Mouse (Mus musculus): ENCODE measurements around the gene Gtf2ird1. TPM values are rescaled to one million over a fixed set of nuclear protein-coding genes. Genes with fewer than 3 reads are reported as not detected.

Gene Gtf2ird1
- polyA plus RNA-seq, 1 experiment, result 22.4 TPM

- Histone ChIP-seq H3K36me3 (ENCODE audit: control insufficient read depth, insufficient read depth, low read length) (no peaks in the 10 kb centered on the region), H3K4me3 (ENCODE audit: insufficient read depth, low read depth, low read length) (no peak overlapping the region), H3K27me3 (replicated peaks; ENCODE audit: control insufficient read depth, insufficient read depth, low read length) (no peaks in the 10 kb centered on the region), H3K27ac (ENCODE audit: insufficient read depth, low read depth, low read length) (no peak overlapping the region), H3K4me1 (ENCODE audit: control insufficient read depth, insufficient read depth, low read length) (no peaks in the 10 kb centered on the region)
- DNase-seq, result peak; percentile 14
- no peak for TF ChIP-seq POLR2A (IDR thresholded peaks at IDR 0.05; ENCODE audit: low read depth, low read length)
- TF ChIP-seq CTCF (conservative IDR thresholded peaks at IDR 0.05; ENCODE audit: insufficient read depth, insufficient read length, low read depth, low read length), result peak; percentile 43
- WGBS, result 97% methylated on average over 6 of the region's 6 CpGs
These were observed 18.6 kb upstream of the Gtf2ird1 start for GRCm38 (mm10) chr5:134475006-134475605.

GRCm38 (mm10) chr5:134473902-134474301, 17.4 kb upstream of the Gtf2ird1 start:
- H3K36me3 ChIP-seq (ENCODE audit: control insufficient read depth, insufficient read depth, low read length), result no peaks in the 10 kb centered on the region
- TF ChIP-seq POLR2A (IDR thresholded peaks at IDR 0.05; ENCODE audit: low read depth, low read length) (no peak), CTCF (conservative IDR thresholded peaks at IDR 0.05; ENCODE audit: insufficient read depth, insufficient read length, low read depth, low read length) (peak; percentile 77)
- no peaks in the 10 kb centered on the region for H3K4me1 ChIP-seq (ENCODE audit: control insufficient read depth, insufficient read depth, low read length)
- H3K27ac ChIP-seq (ENCODE audit: insufficient read depth, low read depth, low read length), result no peak overlapping the region
- peak; percentile 20 for DNase-seq
- 93% methylated on average over 2 of the region's 2 CpGs for WGBS
- H3K27me3 ChIP-seq (replicated peaks; ENCODE audit: control insufficient read depth, insufficient read depth, low read length), result no peaks in the 10 kb centered on the region
- no peak overlapping the region for H3K4me3 ChIP-seq (ENCODE audit: insufficient read depth, low read depth, low read length)

DNA sequence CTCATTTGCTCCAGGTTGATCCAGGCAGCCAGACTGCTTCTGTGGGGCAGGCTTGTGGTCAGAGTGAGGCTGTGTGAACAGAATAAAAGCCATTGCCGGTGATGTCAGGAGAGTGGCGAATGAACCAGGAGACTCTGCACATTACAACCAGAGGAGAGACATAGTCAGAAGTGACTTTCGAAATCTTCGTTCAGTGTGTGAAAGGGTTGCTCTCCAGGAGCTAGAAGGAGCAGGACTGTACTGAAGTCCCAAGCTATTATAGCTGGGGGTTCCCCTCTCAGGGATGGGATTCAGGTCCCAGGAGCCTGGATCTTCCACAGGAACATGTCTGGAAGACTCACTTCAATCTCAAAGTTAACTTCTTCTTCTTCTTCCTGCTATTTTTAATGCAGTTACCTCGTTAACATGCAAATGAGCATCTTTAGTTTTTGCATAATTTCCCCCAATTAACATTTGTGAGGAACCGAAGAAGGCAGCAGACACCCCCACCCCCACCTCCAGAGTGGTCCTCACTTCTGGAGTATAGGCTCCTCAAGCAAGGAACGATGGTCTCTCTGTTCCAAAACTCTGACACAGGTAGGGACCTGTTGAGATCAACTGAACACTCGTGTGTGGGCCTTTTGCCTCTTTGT, 14.1 kb upstream of the Gtf2ird1 start:
- no peaks in the 10 kb centered on the region for H3K36me3 ChIP-seq (ENCODE audit: control insufficient read depth, insufficient read depth, low read length)
- no peaks in the 10 kb centered on the region for H3K27me3 ChIP-seq (replicated peaks; ENCODE audit: control insufficient read depth, insufficient read depth, low read length)
- no peak overlapping the region for H3K27ac ChIP-seq (ENCODE audit: insufficient read depth, low read depth, low read length)
- H3K4me3 ChIP-seq (ENCODE audit: insufficient read depth, low read depth, low read length), result no peak overlapping the region
- TF ChIP-seq CTCF (conservative IDR thresholded peaks at IDR 0.05; ENCODE audit: insufficient read depth, insufficient read length, low read depth, low read length) (no peak), POLR2A (IDR thresholded peaks at IDR 0.05; ENCODE audit: low read depth, low read length) (no peak)
- WGBS, result 85% methylated on average over 8 of the region's 8 CpGs
- no peak for DNase-seq
- H3K4me1 ChIP-seq (ENCODE audit: control insufficient read depth, insufficient read depth, low read length), result no peaks in the 10 kb centered on the region

DNA sequence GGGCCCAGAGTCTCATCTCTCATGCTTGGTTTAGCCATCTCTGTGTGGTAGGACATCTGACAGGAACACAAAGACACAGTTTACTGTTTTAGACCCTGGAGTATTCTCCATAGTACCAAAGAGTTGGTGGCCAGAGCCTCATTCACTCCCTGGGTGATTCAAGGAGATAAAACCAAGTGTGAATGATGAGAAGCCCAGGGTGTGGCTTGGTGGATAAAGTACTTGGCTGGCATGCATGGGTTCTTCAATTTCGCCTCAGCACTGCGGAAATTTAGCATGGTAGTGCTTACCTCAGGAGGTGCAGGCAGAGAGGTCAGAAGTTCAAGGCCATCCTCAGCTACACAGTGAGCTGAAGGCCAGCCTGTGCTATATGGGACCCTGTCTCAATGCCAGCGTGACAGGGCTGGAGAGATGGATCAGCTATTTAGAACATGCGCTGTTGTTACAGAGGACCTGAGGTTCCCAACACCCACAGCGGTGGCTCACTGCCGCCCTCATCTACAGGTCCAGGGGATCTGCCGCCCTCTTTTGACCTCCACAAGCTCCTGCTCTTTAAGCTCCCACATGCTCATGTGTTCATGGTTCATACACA, 13.1 kb upstream of the Gtf2ird1 start:
- DNase-seq, result no peak
- 96% methylated on average over 7 of the region's 7 CpGs for WGBS
- no peaks in the 10 kb centered on the region for H3K27me3 ChIP-seq (replicated peaks; ENCODE audit: control insufficient read depth, insufficient read depth, low read length)

DNA sequence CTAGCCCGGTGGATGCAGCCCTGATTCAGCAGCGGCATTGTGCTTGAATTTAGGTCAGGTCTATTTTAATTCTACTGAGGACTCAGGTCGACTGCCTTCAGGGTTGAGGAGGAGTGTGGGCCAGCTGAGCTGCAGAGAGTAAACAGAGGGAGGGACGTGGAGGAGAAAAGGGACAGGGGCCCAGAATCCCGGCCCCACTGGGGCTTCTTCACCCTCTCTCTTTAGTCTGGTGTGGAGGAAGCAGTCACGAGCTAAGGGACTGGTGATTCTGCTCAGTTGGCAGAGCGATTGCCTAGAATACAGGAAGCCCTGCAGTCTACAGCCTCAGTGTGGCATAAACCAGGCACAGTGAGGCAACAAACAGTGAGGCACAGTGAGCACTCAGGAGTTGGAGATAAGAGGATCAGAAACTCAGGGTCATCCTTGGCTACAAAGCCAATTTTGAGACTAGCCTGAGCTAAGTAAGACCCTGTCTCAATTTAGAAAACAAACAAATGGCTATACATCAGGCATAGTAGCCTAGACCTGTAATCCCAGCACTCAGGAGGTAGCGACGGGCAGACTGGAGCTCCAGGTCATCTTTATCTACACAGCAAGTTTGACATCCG, 11.7 kb upstream of the Gtf2ird1 start:
- Histone ChIP-seq H3K4me1 (ENCODE audit: control insufficient read depth, insufficient read depth, low read length) (no peaks in the 10 kb centered on the region), H3K4me3 (ENCODE audit: insufficient read depth, low read depth, low read length) (no peak overlapping the region), H3K27ac (ENCODE audit: insufficient read depth, low read depth, low read length) (no peak overlapping the region), H3K36me3 (ENCODE audit: control insufficient read depth, insufficient read depth, low read length) (no peaks in the 10 kb centered on the region), H3K27me3 (replicated peaks; ENCODE audit: control insufficient read depth, insufficient read depth, low read length) (no peaks in the 10 kb centered on the region)
- WGBS, result 78% methylated on average over 10 of the region's 10 CpGs
- TF ChIP-seq POLR2A (IDR thresholded peaks at IDR 0.05; ENCODE audit: low read depth, low read length) (no peak), CTCF (conservative IDR thresholded peaks at IDR 0.05; ENCODE audit: insufficient read depth, insufficient read length, low read depth, low read length) (no peak)
- no peak for DNase-seq

More for the DNA sequence above, 13.1 kb upstream of the Gtf2ird1 start:
- Histone ChIP-seq H3K4me3 (ENCODE audit: insufficient read depth, low read depth, low read length) (no peak overlapping the region), H3K36me3 (ENCODE audit: control insufficient read depth, insufficient read depth, low read length) (no peaks in the 10 kb centered on the region), H3K4me1 (ENCODE audit: control insufficient read depth, insufficient read depth, low read length) (no peaks in the 10 kb centered on the region), H3K27ac (ENCODE audit: insufficient read depth, low read depth, low read length) (no peak overlapping the region)
- TF ChIP-seq POLR2A (IDR thresholded peaks at IDR 0.05; ENCODE audit: low read depth, low read length) (no peak), CTCF (conservative IDR thresholded peaks at IDR 0.05; ENCODE audit: insufficient read depth, insufficient read length, low read depth, low read length) (no peak)

GRCm38 (mm10) chr5:134467030-134467549, 10.6 kb upstream of the Gtf2ird1 start:
- no peaks in the 10 kb centered on the region for H3K36me3 ChIP-seq (ENCODE audit: control insufficient read depth, insufficient read depth, low read length)
- no peak overlapping the region for H3K4me3 ChIP-seq (ENCODE audit: insufficient read depth, low read depth, low read length)
- WGBS, result 73% methylated on average over 8 of the region's 8 CpGs
- H3K27me3 ChIP-seq (replicated peaks; ENCODE audit: control insufficient read depth, insufficient read depth, low read length), result no peaks in the 10 kb centered on the region
- TF ChIP-seq CTCF (conservative IDR thresholded peaks at IDR 0.05; ENCODE audit: insufficient read depth, insufficient read length, low read depth, low read length) (no peak), POLR2A (IDR thresholded peaks at IDR 0.05; ENCODE audit: low read depth, low read length) (no peak)
- no peak overlapping the region for H3K27ac ChIP-seq (ENCODE audit: insufficient read depth, low read depth, low read length)
- no peaks in the 10 kb centered on the region for H3K4me1 ChIP-seq (ENCODE audit: control insufficient read depth, insufficient read depth, low read length)
- DNase-seq, result no peak
